Mouse (Mus musculus) gastrocnemius, adult 18-20 months (tissue): ENCODE measurements around the gene Sipa1l3. TPM values are rescaled to one million over a fixed set of nuclear protein-coding genes. Genes with fewer than 3 reads are reported as not detected.

ENCODE experiments used
- DNase-seq: peaks from one replicate; pipeline ENCODE4 v3.0.0; 2021; ENCODE audit warnings: low spot score
- total RNA-seq, 2 experiments: library from RNA; stranded (reverse); gene quantifications; 2 replicates each; pipeline ENCODE4 v1.2.3; 2021

The Sipa1l3 gene
- total RNA-seq, 2 experiments from 2014 or later = 6.6 to 7.1 TPM

- DNase-seq = no peak
These were observed 180.7 kb downstream of the Sipa1l3 start for GRCm38 (mm10) chr7:29337766-29338165.

- no peak for DNase-seq
These were observed 181.6 kb downstream of the Sipa1l3 start for GRCm38 (mm10) chr7:29336795-29337319.

- DNase-seq = no peak
These were observed 182.4 kb downstream of the Sipa1l3 start for GRCm38 (mm10) chr7:29335841-29336671.

- DNase-seq = no peak
These were observed 183.2 kb downstream of the Sipa1l3 start for GRCm38 (mm10) chr7:29335276-29335675.

GRCm38 (mm10) chr7:29334156-29334555, 184.3 kb downstream of the Sipa1l3 start:
- DNase-seq = no peak

- no peak for DNase-seq
These were observed 189.5 kb downstream of the Sipa1l3 start for GRCm38 (mm10) chr7:29328984-29329383.

GRCm38 (mm10) chr7:29327087-29327486, 191.4 kb downstream of the Sipa1l3 start:
- no peak for DNase-seq

- DNase-seq = no peak
These were observed 198.8 kb downstream of the Sipa1l3 start for GRCm38 (mm10) chr7:29319337-29320307.

GRCm38 (mm10) chr7:29318115-29318911, 200.1 kb downstream of the Sipa1l3 start:
- peak; percentile 62 for DNase-seq

- no peak for DNase-seq
These were observed 200.9 kb downstream of the Sipa1l3 start for GRCm38 (mm10) chr7:29317558-29317957.

GRCm38 (mm10) chr7:29316976-29317375, 201.5 kb downstream of the Sipa1l3 start:
- DNase-seq = no peak

GRCm38 (mm10) chr7:29316137-29316734, 202.2 kb downstream of the Sipa1l3 start:
- DNase-seq = no peak

GRCm38 (mm10) chr7:29314844-29315628, 203.4 kb downstream of the Sipa1l3 start:
- no peak for DNase-seq

GRCm38 (mm10) chr7:29313572-29314261, 204.7 kb downstream of the Sipa1l3 start:
- no peak for DNase-seq

GRCm38 (mm10) chr7:29313051-29313450, 205.4 kb downstream of the Sipa1l3 start:
- no peak for DNase-seq

GRCm38 (mm10) chr7:29309749-29310148, 208.7 kb downstream of the Sipa1l3 start:
- DNase-seq = no peak

GRCm38 (mm10) chr7:29309221-29309721, 209.2 kb downstream of the Sipa1l3 start:
- peak; percentile 38 for DNase-seq

- peak; percentile 93 for DNase-seq
These were observed 210.9 kb downstream of the Sipa1l3 start for GRCm38 (mm10) chr7:29307350-29308104.
